Mouse (Mus musculus): ENCODE measurements around the gene Erbb2.

DNA sequence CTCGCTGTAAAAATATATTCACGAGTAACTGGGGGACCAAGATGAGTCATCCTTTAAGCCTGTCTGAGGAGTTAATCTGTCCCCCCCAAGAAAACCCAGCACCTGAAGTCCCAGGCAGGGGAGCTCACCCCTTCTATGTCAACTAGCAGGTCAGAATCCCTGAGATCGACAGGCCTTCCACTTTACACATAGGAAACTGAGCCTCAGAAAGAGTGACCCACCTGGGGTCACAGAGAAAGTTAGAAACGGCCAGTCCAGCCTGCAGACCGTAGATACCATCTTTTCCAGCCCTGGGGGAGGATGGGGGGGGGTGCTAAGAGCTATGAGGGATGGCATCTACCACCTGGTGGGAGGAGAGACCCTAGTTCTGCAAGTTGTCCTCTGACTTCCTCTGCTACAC is 44.3 kb downstream of the Erbb2 start:
- no peak for TF ChIP-seq POLR2A (IDR thresholded peaks at IDR 0.05; ENCODE audit: borderline replicate concordance, low read depth, low read length)
- no peak for TF ChIP-seq CTCF (IDR thresholded peaks at IDR 0.05; ENCODE audit: low read depth, low read length)

Measured in bone marrow macrophage, adult 2 months (primary cell).